Comparison of ENCODE assay signal across 8 mouse cellular contexts in genomic region chr9:118606817-118607371, GRCm38 (mm10). TPM values are rescaled to one million over a fixed set of nuclear protein-coding genes. Genes with fewer than 3 reads are reported as not detected.
A peak's percentile ranks its signal among the peaks of the same experiment; 100 is the strongest.
DNase-seq lines count a peak whose midpoint lies in the region; ATAC-seq and TF ChIP-seq lines count a peak whose summit lies in the region.

No protein-coding gene starts in this region.

- no peaks in the 10 kb centered on the region for H3K36me3 ChIP-seq in intestine, embryonic 16.5 days (ENCODE audit: control insufficient read depth, insufficient read depth, low read length)

- TF ChIP-seq CTCF in layer of hippocampus, adult 2 months (conservative IDR thresholded peaks at IDR 0.05), result no peak

- peaks cover 3% of the 10 kb centered on the region; the same call in 1 of the 2 replicates for H3K27me3 ChIP-seq in intestine, embryonic 16.5 days (replicated peaks; ENCODE audit: control insufficient read depth, insufficient read depth, low read length)

- peak; percentile 70 for ATAC-seq in intestine, embryonic 16.5 days
- ATAC-seq in granulocyte monocyte progenitor cell, adult 5-6 weeks (replicated peaks; ENCODE audit: poor library complexity, severe bottlenecking), result no peak
- no peak for ATAC-seq in frontal cortex, adult (ENCODE audit: low TSS enrichment)

- H3K4me2 ChIP-seq in intestine, embryonic 16.5 days (ENCODE audit: low read depth, low read length), result peak overlapping the region; percentile 92

- no peak overlapping the region; the same call in 1 of the 2 replicates for H3K27ac ChIP-seq in layer of hippocampus, adult 2 months
- peak overlapping the region; percentile 67 for H3K27ac ChIP-seq in intestine, embryonic 16.5 days (ENCODE audit: low read length)

- H3K4me1 ChIP-seq in intestine, embryonic 16.5 days (ENCODE audit: control insufficient read depth, insufficient read depth, low read length), result peaks cover 18% of the 10 kb centered on the region

- WGBS in intestine, embryonic 16.5 days, result under 1% methylated on average over 56 of the region's 68 CpGs

- no peak for DNase-seq in layer of hippocampus, adult 2 months (ENCODE audit: low spot score in 2 of 2)
- DNase-seq in layer of hippocampus, postnatal 25 days (ENCODE audit: extremely low spot score in 1 of 2, low spot score in 1 of 2), result no peak
- peak; percentile 68 for DNase-seq in adrenal gland, adult 2 months
- DNase-seq in heart, adult 11 months, result peak; percentile 97
- peak; percentile 56 to 62 for DNase-seq in lung, postnatal 4 days

- peak overlapping the region; percentile 55 for H3K4me3 ChIP-seq in layer of hippocampus, adult 2 months
- peak overlapping the region; percentile 80 for H3K4me3 ChIP-seq in intestine, embryonic 16.5 days (ENCODE audit: low read length)

- H3K9ac ChIP-seq in intestine, embryonic 16.5 days (ENCODE audit: low read depth, low read length), result peak overlapping the region; percentile 89

- H3K9me3 ChIP-seq in intestine, embryonic 16.5 days (ENCODE audit: control insufficient read depth, low read length), result no peaks in the 10 kb centered on the region

RNA-seq across cellular contexts. Expression of gene Itga9, which starts 0.4 kb away (rescaled TPM):
- total RNA-seq in layer of hippocampus, adult 2 months (2021), result 1 to 10 TPM; 3.6 to 4.7 TPM
- total RNA-seq in layer of hippocampus, postnatal 25 days (2021), result 1 to 10 TPM; 4.9 to 5.6 TPM
- total RNA-seq in adrenal gland, adult 2 months (2021), result 10 to 100 TPM; 43.4 to 58.9 TPM
- polyA plus RNA-seq in adrenal gland, adult 2 months (2012; rRNA removed), result 67.2 and 95.2 TPM in 2 replicates
- polyA plus RNA-seq in intestine, embryonic 16.5 days (2015; fragmentation: Nextera tagmentation; extraction: Ambion mirVana), result 3.5 and 3.7 TPM in 2 replicates
- total RNA-seq in granulocyte monocyte progenitor cell, adult 5-6 weeks (2014; fragmentation: Nextera tagmentation), result 0.19 TPM in 1 of 2 replicates, not detected in the other
- 0.13 and 0.26 TPM in 2 replicates for total RNA-seq in granulocyte monocyte progenitor cell, adult 5-6 weeks (2017)

Comparison
In these comparisons a context has a peak if more than half of its experiments do, and no peak if none do; other contexts are left out.
1. DNase-seq: peak in adrenal gland, adult 2 months (single experiment), heart, adult 11 months (single experiment) and lung, postnatal 4 days (2 of 2); none in layer of hippocampus, adult 2 months (0 of 2) and layer of hippocampus, postnatal 25 days (0 of 2).
2. RNA of gene Itga9, which starts 0.4 kb away (total RNA-seq): 43.4 to 58.9 TPM in adrenal gland, adult 2 months; 4.9 to 5.6 TPM in layer of hippocampus, postnatal 25 days, 3.6 to 4.7 TPM in layer of hippocampus, adult 2 months and 0.13 to 0.26 TPM in granulocyte monocyte progenitor cell, adult 5-6 weeks; every median in the first group is over 4 times any median in the second.